Mouse (Mus musculus) embryonic fibroblast, embryonic 13.5 days (primary cell): ENCODE measurements around the gene Ifi27l2a.

ENCODE experiments used
- CTCF ChIP-seq: IDR thresholded peaks from 2 replicates; pipeline ENCODE4 v1.5.1; 2011; ENCODE audit warnings: mild to moderate bottlenecking, control low read depth, low read length, moderate library complexity, borderline replicate concordance; ENCODE audit not compliant: insufficient read depth
- POLR2A ChIP-seq: IDR thresholded peaks from 2 replicates; pipeline ENCODE4 v1.6.1; 2011; ENCODE audit warnings: low read depth, mild to moderate bottlenecking, control low read depth, low read length, moderate library complexity

- TF ChIP-seq POLR2A = no peak
- TF ChIP-seq CTCF = no peak
Measured at GRCm38 (mm10) chr12:103476779-103477389, 33.4 kb upstream of the Ifi27l2a start.
